Mouse (Mus musculus): ENCODE results near the gene Mtfr1l.

Mtfr1l gene

DNA sequence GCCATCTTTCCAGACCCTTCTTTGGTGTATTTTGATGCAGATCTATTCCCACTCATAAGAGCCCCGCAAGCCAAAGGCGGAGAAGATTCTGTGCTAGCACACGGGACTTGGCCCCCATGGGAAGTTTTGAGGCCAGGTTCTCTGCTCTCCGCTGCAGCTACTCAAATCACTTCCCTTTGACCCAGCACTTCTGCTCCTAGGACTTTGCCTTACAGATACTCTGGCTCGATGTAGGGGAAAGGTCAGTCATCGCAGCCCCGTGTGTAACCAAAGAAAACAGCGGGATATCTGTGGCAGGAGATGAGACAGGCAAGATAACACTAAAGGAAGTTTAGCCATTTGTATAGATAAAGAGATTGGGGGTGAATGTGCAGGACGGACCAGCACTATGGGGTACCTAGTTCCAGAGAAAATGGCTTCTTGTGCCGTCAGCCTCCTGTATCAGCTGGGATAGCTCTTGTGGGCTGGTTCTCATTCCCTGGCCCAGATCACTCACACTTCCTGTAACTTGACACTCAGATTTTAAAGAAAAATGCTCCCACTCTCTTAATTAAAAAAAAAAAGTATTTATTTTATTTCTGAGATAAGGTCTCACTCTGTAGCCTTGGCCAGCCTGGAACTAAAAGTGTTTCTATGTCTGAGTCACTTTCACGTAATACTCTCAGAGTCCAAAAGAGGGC, 45.1 kb downstream of the Mtfr1l start:
- DNase-seq (ENCODE audit: low read depth): peak; percentile 56

DNA sequence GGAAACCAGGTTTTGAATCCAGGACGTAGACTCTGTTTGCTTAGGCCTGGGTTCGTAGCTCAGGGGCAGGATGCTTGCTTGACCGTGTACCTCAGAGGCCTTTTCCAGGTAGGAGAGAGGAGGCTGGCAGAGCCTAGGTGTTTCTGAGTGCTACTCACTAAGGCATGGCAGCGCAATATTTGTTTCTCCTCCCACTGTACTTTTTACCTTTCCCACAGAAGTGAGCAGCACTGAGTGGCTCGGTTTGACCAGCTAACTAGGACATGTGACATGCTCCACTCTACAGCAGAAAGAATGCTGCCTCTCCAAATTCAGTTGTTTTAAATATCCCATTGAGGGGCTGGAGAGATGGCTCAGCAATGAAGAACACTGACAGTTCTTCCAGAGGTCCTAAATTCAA, 47.0 kb downstream of the Mtfr1l start:
- DNase-seq (ENCODE audit: low read depth): no peak

DNA sequence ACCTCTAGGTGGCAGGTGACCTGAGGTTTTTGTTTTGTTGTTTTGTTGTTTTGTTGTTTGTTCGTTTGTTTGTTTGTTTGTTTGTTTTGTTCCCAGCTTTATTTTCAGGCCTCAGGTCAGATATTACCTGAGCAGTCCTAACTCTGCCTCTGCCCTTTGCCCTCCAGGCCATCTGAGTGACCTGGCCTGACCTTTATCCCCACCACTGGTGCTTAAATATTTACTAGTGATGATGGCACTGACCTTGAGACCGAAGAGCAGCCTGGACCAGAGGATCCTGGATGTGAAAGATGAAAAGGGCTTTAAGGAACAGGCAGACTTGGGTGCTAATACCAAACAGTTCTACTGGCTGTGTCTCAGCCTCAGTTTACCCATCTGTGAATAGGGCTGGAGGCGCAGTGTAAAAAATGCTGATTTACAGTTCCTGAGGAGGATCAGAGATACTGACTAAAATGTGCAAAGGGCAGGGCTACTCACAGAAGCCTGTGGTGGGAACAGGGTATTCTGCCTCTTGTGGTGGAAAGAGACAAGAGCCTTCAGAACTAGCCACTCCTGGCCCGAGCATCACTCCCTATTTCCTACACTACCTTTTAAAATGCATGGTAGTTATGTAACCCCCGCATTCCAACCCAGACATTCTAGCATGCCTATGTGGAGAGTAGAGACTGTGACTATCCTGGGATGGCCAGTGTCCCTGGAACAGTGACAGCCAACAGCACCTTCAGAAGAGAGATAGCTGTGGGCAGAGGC, 49.9 kb downstream of the Mtfr1l start:
- peak; percentile 37 for DNase-seq (ENCODE audit: low read depth)

DNA sequence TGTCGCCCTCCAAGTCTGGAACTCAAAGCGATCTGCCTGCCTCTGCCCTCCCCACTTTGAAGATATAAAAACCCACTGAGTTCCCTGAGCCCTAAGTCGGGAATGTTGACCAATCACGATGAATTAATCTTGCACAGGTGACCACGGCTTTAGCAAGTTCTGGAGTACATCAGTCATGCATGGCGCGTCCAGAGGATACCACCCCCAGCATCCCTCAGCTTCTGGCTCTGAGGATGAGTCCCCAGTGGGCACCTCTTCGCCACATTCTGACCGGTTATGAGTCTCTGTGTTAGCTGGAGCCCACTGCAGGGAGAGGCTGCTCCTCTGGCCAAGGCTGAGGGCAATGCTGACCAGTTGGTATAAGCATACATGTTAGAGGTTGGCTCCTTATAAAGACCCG, 51.0 kb downstream of the Mtfr1l start:
- no peak for DNase-seq (ENCODE audit: low read depth)

DNA sequence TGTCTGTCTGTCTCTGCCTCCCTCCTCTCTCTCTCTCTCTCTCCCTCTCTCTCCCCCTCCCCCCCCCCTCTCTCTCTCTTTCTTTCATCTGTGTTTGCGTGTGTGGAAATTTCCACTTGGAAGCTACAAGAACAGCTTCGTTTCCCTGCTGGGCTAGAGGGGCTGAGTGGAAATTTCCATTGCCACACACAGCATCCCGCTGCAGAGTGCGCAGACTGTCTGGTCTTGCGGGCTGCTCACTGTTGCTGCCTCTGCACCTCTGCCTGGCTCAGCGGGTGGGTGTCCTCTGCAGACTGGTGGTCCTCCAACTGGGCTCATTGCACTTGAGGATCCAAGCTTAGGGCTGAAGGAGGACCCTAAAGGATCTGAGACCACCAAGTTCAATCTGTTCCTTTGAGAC, 51.5 kb downstream of the Mtfr1l start:
- no peak for DNase-seq (ENCODE audit: low read depth)

DNA sequence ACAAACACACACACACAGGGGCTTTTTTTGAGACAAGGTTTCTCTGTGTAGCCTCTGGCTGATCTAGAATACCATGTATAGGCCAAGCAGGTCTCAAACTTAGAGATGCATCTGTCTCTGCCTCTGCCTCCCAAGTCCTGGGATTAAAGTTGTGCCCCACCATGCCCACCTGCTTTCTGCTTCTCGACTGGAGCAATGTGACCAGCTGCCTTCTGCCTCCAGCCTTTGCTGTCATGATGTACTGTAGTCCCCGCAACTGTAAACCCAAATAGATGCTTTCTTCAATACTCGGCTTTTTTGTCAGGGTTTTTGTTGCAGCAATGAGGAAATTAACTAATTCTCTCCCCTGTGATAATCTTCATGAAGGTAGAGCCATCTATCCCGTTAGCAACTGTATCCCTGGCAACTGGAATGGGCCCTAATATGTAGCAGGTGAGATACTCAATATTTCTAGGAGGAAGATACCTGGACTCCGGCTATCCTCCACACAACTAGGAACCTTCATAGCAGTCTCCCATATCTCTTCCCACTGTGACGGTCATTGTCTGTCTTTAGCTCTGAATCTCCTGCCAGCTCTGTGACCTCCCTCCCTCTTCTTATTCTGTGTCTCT, 52.0 kb downstream of the Mtfr1l start:
- DNase-seq (ENCODE audit: low read depth): no peak

DNA sequence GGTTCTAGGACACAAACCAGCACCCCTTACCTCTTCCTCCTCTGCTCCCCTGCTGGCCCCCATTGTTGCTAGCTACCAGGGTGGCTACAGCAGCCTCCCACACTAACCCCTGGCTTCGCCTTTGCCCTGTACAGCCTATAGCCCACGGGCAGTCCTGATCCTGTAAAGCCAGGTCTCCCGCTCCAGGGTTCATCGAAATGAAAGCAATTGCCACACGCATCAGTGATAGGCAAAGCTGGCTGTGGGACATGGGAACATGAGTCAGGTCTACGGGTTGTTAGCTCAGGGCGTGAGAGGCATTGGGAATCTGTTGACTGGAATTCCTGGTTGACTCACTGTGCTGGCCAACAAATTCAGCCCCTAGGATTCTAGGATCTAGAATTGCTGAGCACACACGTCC, 52.7 kb downstream of the Mtfr1l start:
- DNase-seq (ENCODE audit: low read depth): no peak

DNA sequence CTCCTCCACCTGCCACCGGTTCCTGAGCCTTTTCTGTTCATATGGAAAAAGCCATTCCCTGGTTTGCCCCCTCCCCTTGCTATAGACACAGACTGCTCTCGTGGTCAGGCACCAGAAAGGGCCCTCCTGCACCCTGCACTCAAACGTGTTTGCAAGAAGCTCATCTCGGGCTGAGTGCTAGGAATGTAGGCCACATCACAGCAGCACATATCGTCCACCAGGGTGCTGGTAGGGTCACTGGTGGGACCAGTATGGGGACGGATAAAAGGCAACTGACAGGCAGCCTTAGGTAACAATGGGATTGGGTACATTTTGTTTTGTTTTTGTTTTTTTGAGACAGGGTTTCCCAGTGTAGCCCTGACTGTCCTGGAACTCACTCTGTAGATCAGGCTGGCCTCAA, 53.9 kb downstream of the Mtfr1l start:
- no peak for DNase-seq (ENCODE audit: low read depth)

DNA sequence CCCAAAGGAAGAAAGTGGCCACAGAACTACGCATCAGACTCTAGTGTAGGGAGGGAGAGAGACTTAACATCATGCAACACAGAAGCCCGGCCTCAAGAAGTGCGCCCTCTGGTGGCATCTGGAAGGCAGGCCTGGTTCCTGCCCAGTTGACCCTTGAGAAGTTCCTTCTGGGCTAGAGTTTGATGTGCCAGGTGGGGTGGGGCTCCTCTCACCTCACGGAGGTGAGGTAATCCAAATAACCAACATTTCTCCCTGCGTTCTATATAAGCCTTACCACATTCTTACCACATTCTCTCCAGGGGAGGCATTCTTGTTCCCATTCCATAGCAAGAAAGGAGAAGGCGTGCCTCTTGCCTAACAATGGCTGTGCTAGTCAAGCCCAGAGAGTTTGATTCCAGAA, 54.3 kb downstream of the Mtfr1l start:
- DNase-seq (ENCODE audit: low read depth): peak; percentile 88

DNA sequence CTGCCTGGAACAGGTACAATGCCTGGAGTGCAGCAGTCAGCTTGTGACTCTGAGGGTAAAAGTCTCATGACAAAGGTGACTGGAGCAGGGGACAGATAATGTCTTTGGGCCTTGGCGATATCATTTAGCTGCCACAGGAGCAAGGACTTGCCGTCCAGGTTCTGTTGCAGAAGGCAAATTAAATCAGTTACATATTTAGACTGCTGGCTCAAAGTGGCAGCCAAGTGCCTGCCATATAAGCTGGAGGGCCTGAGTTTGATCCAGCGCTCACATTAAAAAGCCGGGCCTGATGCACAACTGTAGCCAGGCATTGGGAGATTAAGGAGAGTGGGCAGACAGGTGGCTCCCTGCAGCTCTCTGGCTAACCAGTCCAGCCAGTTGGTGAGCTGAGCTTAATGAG, 55.3 kb downstream of the Mtfr1l start:
- DNase-seq (ENCODE audit: low read depth): no peak

DNA sequence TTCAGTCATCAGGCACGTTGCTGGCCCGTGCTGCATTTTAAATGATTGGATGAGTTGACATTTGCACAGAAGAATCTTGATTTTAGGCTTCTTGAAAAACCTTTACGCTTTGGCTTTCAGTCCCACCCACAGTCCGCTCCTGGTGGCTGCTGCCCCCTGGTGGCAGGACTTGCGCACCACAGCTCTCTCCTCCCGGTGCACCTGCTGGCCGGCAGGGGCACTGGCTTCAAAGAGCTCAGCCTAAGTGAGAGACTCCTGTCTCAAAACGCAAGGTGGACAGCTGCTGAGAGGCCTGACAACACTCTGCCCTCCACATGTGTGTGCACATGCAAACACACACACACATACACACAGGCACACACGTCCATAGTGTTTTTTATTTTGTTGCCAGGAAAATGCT, 57.2 kb downstream of the Mtfr1l start:
- DNase-seq (ENCODE audit: low read depth): peak; percentile 90

DNA sequence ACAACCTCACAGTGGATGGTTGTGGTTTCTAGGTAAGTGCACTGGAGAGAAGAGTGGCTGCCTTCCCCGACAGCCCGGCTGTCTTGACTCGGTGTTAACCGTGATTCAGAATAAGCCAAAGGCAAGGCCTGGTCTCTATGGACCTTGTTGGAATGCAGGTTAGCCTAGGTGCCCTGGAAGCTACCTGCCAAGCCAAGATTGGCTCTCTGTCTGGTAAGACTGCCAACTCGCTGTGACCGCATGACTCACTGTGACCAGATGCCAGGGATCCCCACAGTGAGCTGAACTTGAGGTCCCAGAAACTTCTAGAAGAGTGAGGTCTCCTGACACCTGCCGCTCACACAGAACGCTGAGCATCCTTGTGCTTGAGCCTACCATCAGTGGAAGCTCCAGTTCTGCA, 58.3 kb downstream of the Mtfr1l start:
- DNase-seq (ENCODE audit: low read depth): no peak

Measured in 416B (cell line).